Mouse (Mus musculus) kidney, adult 10 weeks (tissue): ENCODE data around the gene Olfr1129. TPM values are rescaled to one million over a fixed set of nuclear protein-coding genes. Genes with fewer than 3 reads are reported as not detected.

Experiments
- polyA plus RNA-seq: library from polyadenylated mRNA; stranded (reverse); fragments of 350-450 nt; fragmentation: Illumina TruSeq; extraction: RNeasy Lipid Tissue Mini Kit (QIAGEN cat#74804); gene quantifications from one replicate; pipeline ENCODE4 v1.2.3, GENCODE M21; 2014; ENCODE audit warnings: low read depth, low replicate concordance

Olfr1129 gene
- polyA plus RNA-seq = not detected

GRCm38 (mm10) chr2:87573602-87574001 is at the start of gene Olfr1129:
TSS of gene Olfr1129 (plus strand) at chr2:87573902.

GRCm38 (mm10) chr2:87531496-87531895 is 42.2 kb upstream of the Olfr1129 start, which contains the start of gene Olfr153:
TSS of gene Olfr153 (plus strand) at chr2:87531796.

GRCm38 (mm10) chr2:87545442-87545841 is 28.3 kb upstream of the Olfr1129 start, which contains the start of gene Olfr1128:
TSS of gene Olfr1128 (minus strand) at chr2:87545542.

GRCm38 (mm10) chr2:87605912-87606311 is 32.2 kb downstream of the Olfr1129 start, which contains the start of gene Olfr1130:
TSS of gene Olfr1130 (plus strand) at chr2:87606212.

GRCm38 (mm10) chr2:87626804-87627203 is 53.1 kb downstream of the Olfr1129 start, which contains the start of gene Olfr1131:
TSS of gene Olfr1131 (plus strand) at chr2:87627104.

Other genes with a start within 250 kb of the Olfr1129 start
- gene Olfr1120, start 219.1 kb upstream of the Olfr1129 start, polyA plus RNA-seq = not detected
- gene Olfr1121, start 204.0 kb upstream of the Olfr1129 start, polyA plus RNA-seq = not detected
- gene Olfr1122, start 188.1 kb upstream of the Olfr1129 start, polyA plus RNA-seq = not detected
- gene Olfr1123, start 157.3 kb upstream of the Olfr1129 start, polyA plus RNA-seq = not detected
- gene Olfr1124, start 143.6 kb upstream of the Olfr1129 start, polyA plus RNA-seq = not detected
- gene Olfr1126, start 119.9 kb upstream of the Olfr1129 start, polyA plus RNA-seq = not detected
- not detected for gene Pramel7, start 76.8 kb upstream of the Olfr1129 start, polyA plus RNA-seq
- not detected for gene Pramel6, start 67.3 kb upstream of the Olfr1129 start, polyA plus RNA-seq
- gene Olfr153, start 42.1 kb upstream of the Olfr1129 start, polyA plus RNA-seq = not detected
- gene Olfr1128, start 28.4 kb upstream of the Olfr1129 start, polyA plus RNA-seq = not detected
- gene Olfr1130, start 32.3 kb downstream of the Olfr1129 start, polyA plus RNA-seq = not detected
- gene Olfr1131, start 53.2 kb downstream of the Olfr1129 start, polyA plus RNA-seq = not detected
- gene Olfr1132, start 63.6 kb downstream of the Olfr1129 start, polyA plus RNA-seq = not detected
- gene Olfr1133, start 73.5 kb downstream of the Olfr1129 start, polyA plus RNA-seq = not detected
- not detected for gene Olfr1134, start 84.6 kb downstream of the Olfr1129 start, polyA plus RNA-seq
- not detected for gene Olfr1135, start 99.8 kb downstream of the Olfr1129 start, polyA plus RNA-seq
- not detected for gene Olfr1136, start 120.0 kb downstream of the Olfr1129 start, polyA plus RNA-seq
- gene Olfr1137, start 139.3 kb downstream of the Olfr1129 start, polyA plus RNA-seq = not detected
- not detected for gene Olfr1138, start 166.1 kb downstream of the Olfr1129 start, polyA plus RNA-seq
- not detected for gene Olfr1140, start 169.8 kb downstream of the Olfr1129 start, polyA plus RNA-seq
- gene Olfr1141, start 180.1 kb downstream of the Olfr1129 start, polyA plus RNA-seq = not detected
- not detected for gene Olfr152, start 205.6 kb downstream of the Olfr1129 start, polyA plus RNA-seq
- not detected for gene Olfr1143, start 226.7 kb downstream of the Olfr1129 start, polyA plus RNA-seq
- not detected for gene Olfr1145, start 235.9 kb downstream of the Olfr1129 start, polyA plus RNA-seq